Mouse (Mus musculus) gastrocnemius, postnatal 4 days (tissue): ENCODE data around the gene Gm10668. TPM values are rescaled to one million over a fixed set of nuclear protein-coding genes. Genes with fewer than 3 reads are reported as not detected.
"Not testable (repeated sequence)": the region's sequence is repeated elsewhere in the genome, so short reads cannot be mapped to it uniquely, and the experiment has no call there.

Experiments used
- DNase-seq, 2 experiments: peaks; one replicate each; pipeline ENCODE4 v3.0.0; 2021 to 2022; ENCODE audit warnings: low spot score in 2 of 2, mixed read lengths in 2 of 2
- long read RNA-seq, 2 experiments: library from polyadenylated mRNA; stranded (forward); transcript quantifications; one replicate each; pipeline ENCODE4 v2.0.0; 2021
- total RNA-seq, 2 experiments: library from RNA; stranded (reverse); gene quantifications; 2 replicates each; pipeline ENCODE4 v1.2.3; 2021

The Gm10668 gene
- total RNA-seq = not detected
- long read RNA-seq, experiment 1 = 0 reads
- long read RNA-seq, experiment 2 = 0 reads

- DNase-seq = not testable (repeated sequence)
Observed at GRCm38 (mm10) chr7:20730524-20730923, at the start of gene Gm10668. Gene Gm10668 (minus strand): TSS chr7:20730624.

DNA sequence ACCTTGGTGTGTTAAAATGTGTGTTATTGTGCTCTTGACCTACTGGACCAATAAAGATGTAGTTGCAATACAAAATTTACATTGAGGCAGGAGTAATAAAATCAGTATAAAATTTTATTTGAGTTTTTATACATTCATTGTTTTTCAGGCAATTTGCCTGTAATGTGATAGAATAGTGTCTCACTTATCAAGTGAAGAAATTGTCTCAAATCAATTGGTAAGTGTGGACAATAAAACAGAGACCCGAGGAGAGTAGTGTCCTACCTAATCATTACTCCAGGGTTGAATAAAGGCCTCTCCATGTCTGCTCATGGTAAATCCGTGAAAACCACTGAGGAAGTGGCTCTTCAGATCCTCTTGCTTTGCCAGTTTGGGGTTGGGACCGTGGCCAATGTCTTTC lies 40.5 kb upstream of the Gm10668 start, which contains the start of gene Vmn1r112:
Vmn1r112 (plus strand) TSS at position 301 of the 400 bp plus-strand sequence.
- not testable (repeated sequence) for DNase-seq

GRCm38 (mm10) chr7:20703116-20703515 lies 27.3 kb downstream of the Gm10668 start, which contains the start of gene Vmn1r111:
Gene Vmn1r111 (minus strand): TSS chr7:20703216.
- DNase-seq = not testable (repeated sequence)

Other genes with a start within 250 kb of the Gm10668 start
- gene Vmn1r103, start 220.1 kb downstream of the Gm10668 start, total RNA-seq = not detected
- gene Vmn1r104, start 196.8 kb downstream of the Gm10668 start, total RNA-seq = not detected
- gene Gm5726, start 184.9 kb downstream of the Gm10668 start, total RNA-seq = not detected
- not detected for gene Gm4141, start 154.4 kb downstream of the Gm10668 start, total RNA-seq
- not detected for gene Gm4513, start 131.6 kb downstream of the Gm10668 start, total RNA-seq
- gene Vmn1r107, start 61.7 kb downstream of the Gm10668 start, total RNA-seq = not detected
- not detected for gene Vmn1r111, start 27.4 kb downstream of the Gm10668 start, total RNA-seq
- gene Vmn1r112, start 40.6 kb upstream of the Gm10668 start, total RNA-seq = not detected
- gene Vmn1r113, start 56.7 kb upstream of the Gm10668 start, total RNA-seq = not detected
- not detected for gene Vmn1r114, start 81.6 kb upstream of the Gm10668 start, total RNA-seq
- gene Vmn1r115, start 114.4 kb upstream of the Gm10668 start, total RNA-seq = not detected
- gene Vmn1r116, start 141.6 kb upstream of the Gm10668 start, total RNA-seq = not detected
- gene Vmn1r117, start 153.5 kb upstream of the Gm10668 start, total RNA-seq = not detected
- gene Vmn1r118, start 181.7 kb upstream of the Gm10668 start, total RNA-seq = not detected